Comparison of ENCODE assay signal across 7 mouse cellular contexts in genomic region chr1:96768264-96768663, GRCm38 (mm10).
DNase-seq lines count a peak whose midpoint lies in the region; ATAC-seq lines count a peak whose summit lies in the region.

No protein-coding gene starts in this region.

- peak; percentile 95 for ATAC-seq in frontal cortex, adult (ENCODE audit: low TSS enrichment)
- ATAC-seq in megakaryocyte-erythroid progenitor cell, adult 5-6 weeks (replicated peaks; ENCODE audit: low FRiP score, low TSS enrichment, poor library complexity, severe bottlenecking) = no peak

- DNase-seq in thymus, postnatal 4 days = peak; percentile 9
- no peak for DNase-seq in thymus, postnatal 10 days (ENCODE audit: low spot score in 2 of 2)
- peak; percentile 14 to 43 for DNase-seq in left cerebral cortex, adult 8-10 months (ENCODE audit: low spot score in 2 of 2)
- DNase-seq in right cerebral cortex, adult 2 months (ENCODE audit: low spot score in 2 of 2) = peak; percentile 57 to 63
- no peak for DNase-seq in cerebellum, adult 9-11 months

Comparison
In these comparisons a context has a peak if more than half of its experiments do, and no peak if none do; other contexts are left out.
1. DNase-seq: peak in thymus, postnatal 4 days (single experiment), left cerebral cortex, adult 8-10 months (2 of 2) and right cerebral cortex, adult 2 months (2 of 2); none in thymus, postnatal 10 days (0 of 2) and cerebellum, adult 9-11 months (single experiment).